Mouse (Mus musculus) cerebellum, postnatal 10 days (tissue): ENCODE measurements around the gene Zfp770.
A peak's percentile ranks its signal among the peaks of the same experiment; 100 is the strongest.
"Not testable (repeated sequence)": the region's sequence is repeated elsewhere in the genome, so short reads cannot be mapped to it uniquely, and the experiment has no call there.

Experiments used
- DNase-seq, 2 experiments: peaks; one replicate each; pipeline ENCODE4 v3.0.0; 2021; ENCODE audit warnings: mixed read lengths in 2 of 2

Zfp770 gene

DNA sequence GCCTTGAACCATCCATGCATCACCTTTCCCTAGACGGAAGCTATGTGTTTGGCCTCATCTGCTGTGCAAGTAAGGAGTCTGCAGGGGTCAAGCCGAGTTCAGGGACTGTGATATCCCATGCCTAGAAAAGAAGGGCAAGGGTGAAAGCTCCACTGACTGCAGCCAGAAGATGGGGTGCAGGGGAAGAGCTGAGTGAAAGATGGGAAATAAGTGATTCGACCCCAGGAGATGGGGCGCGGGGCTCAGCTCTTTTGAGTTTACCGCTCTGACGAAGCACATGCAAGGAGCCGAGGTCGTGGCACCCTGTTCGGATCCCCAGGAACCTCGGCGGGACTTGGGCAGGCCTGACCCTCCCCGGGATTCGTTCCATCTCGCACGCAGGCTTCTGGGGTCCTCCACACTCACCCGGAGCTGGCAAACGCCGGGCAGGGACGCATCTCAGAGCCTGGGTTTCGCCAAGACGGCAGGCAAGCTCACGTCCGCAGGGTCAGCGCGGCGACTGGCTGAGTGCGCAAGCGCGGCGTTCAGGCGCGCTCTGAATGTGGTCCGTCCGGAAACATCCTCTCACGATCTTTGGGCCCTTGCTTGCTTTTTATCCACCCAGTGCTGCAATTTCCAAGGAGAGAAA, at the start of gene Zfp770:
TSS of gene Zfp770 (minus strand) at position 538 of the 628 bp plus-strand sequence.
- DNase-seq = peak; percentile 87 to 88

DNA sequence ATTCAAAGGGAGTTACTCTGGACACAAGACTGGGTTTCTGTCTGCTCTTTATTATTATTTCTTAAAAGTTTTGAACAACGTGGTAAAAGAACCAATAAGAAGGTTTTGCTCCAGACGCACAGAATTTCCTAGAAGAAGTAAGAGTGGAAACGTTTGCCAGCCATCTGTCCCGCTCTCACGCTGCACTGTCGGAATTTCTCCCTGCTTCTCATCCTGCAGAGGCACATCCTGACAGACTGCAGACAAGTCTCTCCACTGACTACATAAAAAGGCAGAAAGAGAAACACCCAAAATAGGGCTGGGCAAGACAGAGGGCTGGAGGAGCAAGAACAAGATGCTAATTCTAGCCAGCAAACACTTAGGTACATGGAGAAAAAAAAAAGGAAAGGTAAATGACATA, 48.2 kb upstream of the Zfp770 start:
- no peak for DNase-seq

DNA sequence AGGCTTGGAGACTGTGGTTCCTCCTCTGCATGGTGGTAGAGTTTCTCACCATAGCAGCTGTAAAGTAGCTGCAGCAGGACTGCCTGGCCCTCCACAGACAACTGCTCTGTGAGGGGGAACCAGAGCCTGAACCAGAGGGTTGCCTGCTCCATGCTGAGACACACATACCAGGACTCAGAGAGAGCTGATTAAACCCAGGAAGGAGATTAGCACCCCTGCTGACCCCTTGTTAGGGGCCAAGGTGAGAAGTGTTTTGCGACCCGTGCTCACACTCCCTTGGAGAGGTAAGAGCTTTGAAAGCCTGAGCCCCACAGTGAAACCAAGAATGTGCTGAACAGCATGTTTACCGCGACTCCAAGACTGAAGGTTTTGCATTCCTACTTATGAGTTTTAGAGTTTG, 36.4 kb upstream of the Zfp770 start:
- DNase-seq = no peak

DNA sequence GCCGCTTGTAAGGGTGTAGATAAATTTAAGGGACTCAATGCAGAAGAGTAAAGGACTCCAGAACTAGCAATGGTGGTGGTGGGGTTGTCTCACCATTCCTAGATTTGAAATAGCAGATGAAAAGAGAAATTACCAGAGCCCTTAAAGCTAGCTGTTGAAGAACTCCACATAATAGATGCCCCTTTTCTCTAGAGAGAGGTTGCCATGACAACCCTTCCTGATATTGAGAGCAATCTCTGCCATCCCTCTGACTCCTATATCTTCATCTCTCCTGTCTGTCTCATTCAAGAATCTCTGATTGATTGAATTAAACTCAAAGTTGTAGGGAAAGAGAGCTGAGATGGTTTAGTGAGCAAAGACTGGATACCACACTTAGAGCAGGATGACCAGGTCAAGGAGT, 35.3 kb upstream of the Zfp770 start:
- no peak for DNase-seq

DNA sequence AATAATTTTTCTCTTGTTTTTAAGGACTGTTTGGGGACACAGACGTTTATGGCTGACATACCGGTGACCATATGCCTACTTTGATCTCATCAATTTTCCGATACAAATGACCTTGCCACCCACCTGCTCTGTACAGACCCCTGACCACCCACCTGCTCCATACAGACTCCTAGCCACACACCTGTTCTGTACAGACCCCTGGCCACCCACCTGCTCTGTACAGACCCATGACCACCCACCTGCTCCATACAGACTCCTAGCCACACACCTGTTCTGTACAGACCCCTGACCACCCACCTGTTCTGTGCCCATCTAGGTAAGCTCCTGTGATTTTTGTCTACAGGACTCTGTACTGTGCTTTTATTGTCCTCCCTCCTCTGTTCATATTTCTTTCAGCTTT, 34.3 kb upstream of the Zfp770 start:
- no peak for DNase-seq

DNA sequence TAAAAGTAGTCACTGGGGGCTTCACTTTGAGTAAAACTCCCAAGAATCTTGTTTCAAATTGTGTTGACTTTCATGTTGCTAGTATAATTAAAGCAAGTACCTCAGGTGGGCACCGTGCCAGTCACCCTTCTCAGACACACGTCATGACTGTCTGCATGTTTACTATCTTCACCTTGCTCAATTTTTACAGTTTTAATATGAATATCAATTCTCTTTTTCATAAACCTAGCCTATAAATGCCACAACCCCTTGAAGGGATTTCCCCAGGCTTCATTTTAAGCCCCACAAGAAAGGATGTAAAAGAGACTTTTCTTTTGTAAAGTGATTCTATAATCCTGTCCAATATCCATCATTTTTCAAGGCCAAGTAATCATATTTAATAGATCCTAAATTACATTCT, 30.0 kb upstream of the Zfp770 start:
- DNase-seq = peak; percentile 13 to 17

DNA sequence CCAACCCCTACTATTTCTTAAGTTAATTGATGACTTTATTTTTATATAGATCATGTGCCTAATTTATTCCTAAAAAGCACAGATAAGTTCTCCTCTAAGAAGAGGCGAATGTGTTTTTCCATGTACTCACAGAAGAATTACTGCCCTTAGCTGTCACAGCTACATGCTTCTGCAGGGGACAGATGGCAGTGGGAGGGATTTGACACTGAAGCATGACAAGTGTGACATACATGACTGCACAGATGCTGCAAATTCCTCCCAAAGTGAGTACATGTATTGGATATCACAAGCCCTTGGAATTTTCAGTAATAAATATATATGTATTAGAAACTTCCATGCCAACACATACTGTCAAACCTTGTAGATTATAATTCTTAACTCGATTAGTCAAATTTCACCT, 27.4 kb upstream of the Zfp770 start:
- DNase-seq = peak in 1 of 2 experiments; percentile 2

DNA sequence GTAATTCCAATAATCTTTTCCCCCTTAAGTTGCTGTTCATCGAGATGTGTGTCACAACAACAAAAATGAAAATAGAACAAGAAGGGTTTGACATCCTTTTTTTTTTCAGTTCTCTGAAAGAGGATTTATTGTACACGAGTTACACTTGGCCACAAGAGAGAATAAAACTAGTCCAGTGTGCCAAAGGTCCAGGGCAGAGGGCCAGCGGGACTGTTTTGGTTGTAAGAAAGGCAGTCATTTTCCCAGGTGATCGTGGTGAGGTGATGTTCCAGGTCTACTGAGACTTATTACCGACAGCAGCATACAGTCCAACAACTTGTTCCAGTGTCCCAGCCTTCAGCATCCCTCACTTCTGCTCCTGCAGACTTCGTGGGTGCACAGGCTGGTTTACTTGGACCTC, 3.8 kb upstream of the Zfp770 start:
- no peak for DNase-seq

DNA sequence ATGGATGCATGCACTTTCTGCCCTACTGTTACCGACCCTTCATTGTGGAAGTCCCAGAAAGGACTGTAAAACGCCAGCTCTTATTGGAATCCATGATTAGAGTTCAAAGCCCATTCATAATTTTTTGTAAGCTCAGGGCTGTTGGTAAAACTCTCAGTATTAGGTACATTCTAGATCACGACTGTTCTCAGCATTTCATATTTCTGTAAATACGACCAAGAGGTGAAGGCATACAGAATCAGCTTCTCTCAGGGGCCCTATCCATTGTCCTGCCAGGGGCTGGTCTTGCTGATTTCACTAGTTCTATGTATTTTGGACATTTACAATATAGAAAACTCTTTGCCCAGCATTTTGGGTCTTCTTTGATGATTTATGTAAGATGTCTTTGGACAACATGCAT, 305 bp upstream of the Zfp770 start:
- DNase-seq = no peak

DNA sequence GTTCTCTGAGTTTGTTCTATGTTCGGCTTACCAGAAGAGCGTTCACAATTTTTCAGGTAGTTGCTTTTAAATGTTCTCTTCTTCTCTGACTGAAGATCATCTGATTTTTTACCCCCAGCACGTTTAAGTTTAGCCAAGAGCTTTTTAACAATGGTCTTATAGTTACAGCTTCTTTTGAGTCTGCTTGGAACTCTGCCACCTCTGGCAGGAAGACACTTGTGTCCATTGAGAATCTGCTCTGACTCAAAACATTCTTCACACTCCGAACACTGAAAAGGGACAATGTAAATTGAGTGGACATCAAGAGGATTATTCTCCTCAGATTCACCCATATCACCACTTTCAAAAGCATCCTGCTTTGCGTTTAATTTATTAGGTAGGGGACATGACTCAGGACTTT, 4.8 kb downstream of the Zfp770 start:
- DNase-seq = peak in 1 of 2 experiments; percentile 23

DNA sequence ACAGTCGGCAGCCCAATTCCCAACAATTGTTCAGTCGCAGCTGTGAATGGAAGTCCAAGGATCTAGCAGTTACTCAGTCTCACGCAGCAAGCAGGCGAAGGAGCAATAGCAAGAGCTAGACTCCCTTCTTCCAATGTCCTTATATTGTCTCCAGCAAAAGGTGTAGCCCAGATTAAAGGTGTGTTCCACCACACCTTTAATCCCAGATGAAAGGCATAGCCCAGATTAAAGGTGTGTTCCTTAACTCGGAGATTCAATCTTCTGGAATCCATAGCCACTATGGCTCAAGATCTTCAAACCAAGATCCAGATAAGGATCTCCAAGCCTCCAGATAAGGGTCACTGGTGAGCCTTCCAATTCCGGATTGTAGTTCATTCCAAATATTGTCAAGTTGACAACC, 14.3 kb downstream of the Zfp770 start, which contains the start of gene Aqr:
TSS of gene Aqr (minus strand) at position 101 of the 400 bp plus-strand sequence.
- DNase-seq = not testable (repeated sequence)

DNA sequence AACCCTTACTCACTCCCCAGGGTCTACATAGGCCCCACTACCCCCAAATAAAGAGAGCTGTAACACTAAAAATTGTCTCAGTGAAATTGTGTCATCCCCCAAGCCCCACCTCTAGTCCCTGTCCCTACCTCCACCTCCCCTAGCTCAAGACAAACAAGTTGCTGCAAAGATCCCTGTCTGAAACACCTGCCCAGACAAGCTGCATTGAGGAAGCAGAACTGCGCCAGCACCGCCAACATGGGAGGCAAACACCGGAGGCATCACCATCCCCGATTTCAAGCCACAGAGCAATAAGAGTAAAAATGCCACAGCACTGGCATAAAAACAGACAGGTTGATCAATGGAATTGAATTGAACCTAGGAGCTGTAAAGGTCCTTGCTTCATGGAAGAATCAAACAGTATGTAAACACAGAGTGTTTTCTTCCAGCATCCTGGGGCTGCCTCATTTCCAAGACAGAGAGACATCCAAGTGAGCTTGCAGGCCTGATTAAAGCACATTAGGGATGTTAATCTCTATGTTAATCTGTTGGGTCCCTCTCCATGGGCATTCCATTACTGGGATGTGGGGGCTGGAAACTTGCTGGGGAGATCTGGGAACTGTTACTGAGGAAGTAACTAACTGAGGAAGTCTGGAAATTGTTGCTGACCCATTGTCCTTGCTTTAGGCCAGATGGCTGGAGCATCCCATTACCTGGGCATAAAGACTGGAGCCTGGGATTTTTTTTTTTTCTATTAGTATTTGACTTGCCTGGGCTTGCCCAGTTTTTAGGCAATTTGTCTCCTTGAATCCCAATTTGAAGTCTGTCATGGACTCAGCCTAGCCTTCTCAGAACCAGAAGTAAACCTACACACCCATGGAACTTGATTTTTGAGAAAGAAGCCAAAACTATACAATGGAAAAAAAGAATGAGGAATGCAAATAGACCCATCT, 23.2 kb downstream of the Zfp770 start:
- no peak for DNase-seq

DNA sequence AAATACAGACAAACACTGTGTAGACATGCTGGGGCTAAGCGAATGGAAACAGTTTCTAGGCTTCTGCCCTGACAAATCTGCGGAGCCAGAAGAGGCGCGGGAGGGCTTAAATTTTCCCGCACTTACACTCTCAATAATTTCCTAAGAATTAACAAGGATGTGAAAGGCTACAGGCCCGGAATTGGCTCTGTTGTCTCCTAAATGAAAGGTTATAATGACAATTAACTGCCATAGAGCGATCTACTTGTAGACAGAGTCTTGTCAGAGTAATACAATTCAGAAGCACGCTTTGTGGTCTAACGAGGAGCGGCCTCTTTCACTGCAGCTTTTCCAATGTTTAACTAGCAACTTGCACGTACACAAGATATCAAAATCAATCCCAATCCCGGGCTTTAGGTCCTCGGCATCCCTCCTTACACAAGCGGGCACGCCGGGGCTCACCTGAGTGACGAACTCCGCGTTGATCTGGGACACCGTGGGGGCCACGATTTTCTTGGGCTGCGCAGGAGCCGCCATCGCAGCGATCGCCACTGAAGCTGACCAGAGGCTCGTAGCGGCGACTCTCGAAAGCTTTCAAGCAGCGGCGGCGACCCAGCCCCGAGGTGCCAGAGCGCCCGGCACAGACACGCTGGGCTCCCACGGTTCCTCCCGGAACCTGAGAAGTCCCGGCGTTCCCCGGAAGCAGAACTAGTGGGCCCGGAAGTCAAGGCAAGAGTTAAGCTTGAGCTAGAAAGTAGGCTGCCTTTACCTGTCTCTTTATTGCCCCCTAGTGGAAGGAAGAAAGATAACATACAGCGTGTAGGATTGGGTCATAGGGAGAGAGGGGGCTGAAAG, 26.4 kb downstream of the Zfp770 start:
- peak; percentile 85 to 86 for DNase-seq

DNA sequence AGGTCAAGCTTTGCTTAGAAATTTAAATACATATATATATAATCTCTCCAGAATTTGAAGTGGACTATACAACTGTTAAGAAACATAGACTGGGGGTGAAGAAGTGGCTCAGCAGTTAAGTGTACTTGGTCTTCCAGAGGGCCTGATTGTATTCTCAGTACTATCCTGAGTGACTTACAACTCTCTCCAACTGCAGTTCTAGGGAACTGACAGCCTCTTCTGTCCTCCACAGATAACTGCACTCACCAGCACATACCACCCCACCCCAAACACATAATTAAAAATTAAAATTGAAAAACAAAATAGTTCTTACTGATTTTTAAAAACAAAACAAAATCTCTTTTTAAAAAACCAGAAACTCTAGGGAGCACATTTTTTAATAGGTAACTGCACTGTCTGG, 28.0 kb downstream of the Zfp770 start:
- DNase-seq = no peak

DNA sequence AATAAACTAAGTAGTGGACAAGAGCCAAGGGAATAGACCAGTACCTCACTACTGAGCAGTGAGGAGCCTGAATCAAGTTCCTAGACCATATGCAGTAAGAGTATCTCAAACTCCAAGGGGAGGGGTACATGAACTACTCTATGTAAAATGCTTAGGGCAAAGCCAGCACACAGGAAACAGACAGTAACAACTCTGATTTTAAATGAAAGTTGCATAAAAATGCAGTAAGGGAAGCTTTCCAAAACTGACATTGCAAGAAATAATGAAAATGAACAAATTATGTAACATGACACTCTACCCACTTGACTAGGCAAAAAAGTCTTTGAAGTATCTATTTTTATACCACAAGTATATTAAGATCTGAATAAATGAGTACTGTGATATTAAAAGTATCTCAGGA, 33.4 kb downstream of the Zfp770 start:
- DNase-seq = no peak

DNA sequence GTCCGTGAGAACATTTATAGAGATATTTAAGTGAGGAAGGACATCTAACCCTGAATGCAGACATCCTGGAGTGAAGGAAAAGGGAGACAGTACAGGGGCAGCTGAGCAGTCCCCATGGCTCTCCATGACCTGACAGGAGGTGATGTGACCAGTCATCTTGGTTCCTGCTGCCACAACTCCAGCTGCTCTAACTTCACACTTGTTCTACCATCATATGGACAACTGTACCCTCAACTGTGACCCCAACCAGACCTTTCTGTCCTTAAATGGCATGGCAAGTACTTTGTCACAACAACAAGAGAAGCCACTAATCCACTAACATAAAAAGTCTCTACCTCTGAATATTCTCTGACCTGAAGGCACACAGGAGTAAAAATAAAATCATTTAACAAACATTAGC, 39.3 kb downstream of the Zfp770 start:
- DNase-seq = no peak

DNA sequence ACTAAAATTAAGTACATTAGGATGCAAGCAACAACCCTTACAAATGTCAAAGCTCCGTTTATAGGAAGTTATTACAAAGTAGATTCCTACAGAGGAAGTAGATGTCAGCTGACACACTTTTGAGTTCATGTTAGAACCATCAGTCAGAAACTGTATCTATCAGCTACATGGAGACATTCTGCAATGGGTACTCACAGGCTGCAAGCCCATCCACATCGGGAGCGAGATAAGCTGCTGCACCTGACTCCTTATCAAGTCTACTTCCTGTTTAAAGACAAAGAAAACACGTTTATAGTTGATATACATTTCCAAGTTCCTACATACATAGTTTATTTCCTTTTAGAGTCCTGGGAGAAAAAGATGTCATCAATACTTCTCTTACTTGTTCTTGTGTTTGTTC, 43.9 kb downstream of the Zfp770 start:
- DNase-seq = no peak

DNA sequence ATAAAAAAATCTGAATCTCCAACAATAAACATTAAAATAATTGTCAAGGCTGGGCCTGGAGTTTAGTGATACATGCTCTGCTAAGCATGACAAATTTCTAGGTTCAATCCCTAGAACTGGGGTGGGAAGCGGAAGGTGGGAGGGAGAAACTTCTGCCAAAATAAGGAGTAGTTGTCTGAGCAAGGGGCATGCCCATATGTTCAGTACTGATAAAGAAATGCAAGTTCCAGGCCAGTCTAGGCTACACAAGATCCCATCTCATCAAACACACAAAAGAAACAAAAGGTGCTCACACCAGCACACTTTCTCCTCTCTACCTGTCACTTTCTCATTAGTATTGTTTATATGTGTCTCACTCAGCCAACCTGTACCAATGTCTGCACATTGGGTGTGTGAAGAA, 44.6 kb downstream of the Zfp770 start:
- no peak for DNase-seq

DNA sequence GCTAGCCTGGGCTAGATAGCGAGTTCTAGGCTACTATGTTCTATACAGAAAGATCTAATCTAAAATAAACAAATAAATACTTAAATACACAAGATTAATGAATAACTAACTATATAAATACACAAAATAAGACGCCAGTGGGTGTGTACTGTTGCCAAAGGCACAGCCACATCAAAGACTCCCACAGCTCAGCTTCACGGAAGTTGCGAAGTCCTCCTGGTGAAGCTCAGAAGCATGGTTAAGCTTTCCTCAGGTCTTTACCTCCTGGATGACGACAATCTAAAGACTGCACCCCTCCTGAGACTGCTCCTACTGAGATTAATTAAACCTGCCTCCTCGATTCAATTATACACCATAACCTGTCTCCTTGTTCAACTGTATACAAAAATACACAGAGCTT, 48.0 kb downstream of the Zfp770 start:
- no peak for DNase-seq

DNA sequence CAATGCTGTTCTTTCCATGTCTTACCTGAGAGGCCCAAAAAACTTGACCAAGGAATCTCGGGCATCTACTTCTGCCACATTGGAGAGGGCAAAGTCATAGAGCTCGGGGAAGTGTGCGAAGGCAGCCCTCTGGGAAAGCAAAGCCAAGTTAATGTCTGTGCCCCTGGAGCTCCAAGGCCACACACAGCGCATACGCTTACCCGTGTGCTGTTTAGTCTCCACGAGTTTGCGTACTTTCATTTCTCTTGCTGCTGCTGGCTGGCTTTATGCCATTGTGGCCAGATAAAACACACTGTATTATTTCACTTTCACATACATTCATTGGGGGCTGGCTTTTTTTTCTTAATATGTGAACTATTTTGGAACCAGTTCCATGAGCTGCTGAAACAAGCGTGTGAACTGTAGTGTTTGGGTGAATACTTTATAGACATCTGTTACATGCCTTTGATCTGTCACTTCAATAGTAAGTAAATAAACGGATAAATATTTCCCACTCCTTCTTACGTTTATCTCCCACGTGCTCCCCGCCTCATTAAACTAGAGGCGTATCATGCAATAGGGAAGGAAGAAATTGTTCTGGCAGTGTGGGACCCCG, 54.3 kb downstream of the Zfp770 start:
- no peak for DNase-seq

DNA sequence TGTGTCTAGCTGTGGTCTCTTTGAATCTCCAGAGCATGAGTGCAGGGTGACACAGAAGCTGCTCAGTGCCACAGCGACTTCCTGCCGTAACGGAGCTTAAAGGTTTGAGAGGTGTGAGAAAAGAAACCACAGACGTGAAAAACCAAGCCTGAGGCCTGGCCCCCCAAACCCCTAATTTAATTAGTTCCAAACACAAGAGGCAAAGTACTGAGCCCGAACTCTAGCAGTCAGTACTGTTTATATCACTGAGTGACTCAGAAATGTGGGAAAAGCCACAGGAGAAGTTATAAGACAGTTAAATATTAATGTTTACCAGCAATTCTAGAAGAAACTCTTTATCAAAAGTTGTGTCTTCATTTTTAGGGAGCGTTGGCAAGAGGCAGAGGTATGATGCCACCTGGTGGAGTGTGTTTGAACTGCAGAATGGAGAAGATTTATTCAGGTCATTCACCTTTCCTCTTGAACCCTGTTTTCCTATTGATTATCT, 55.9 kb downstream of the Zfp770 start:
- DNase-seq = peak; percentile 72 to 76

DNA sequence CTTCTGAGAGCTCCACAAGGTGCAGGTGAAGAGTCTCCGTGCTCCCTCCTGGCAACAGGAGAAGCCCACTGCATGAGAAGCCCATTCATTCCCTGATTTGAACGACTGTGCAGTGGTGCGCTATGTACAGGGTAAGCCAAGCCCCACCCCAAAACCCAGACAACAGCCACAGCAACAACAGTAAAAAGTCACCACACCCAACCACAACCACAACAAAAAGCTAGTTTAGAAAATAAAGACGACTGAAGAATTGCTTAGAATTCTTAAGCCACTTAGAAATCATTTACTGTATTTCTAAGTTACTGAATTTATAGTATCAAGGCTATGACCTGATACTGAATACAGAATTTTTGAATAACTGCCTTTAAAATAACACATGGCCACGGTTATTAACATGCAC, 56.4 kb downstream of the Zfp770 start:
- no peak for DNase-seq

DNA sequence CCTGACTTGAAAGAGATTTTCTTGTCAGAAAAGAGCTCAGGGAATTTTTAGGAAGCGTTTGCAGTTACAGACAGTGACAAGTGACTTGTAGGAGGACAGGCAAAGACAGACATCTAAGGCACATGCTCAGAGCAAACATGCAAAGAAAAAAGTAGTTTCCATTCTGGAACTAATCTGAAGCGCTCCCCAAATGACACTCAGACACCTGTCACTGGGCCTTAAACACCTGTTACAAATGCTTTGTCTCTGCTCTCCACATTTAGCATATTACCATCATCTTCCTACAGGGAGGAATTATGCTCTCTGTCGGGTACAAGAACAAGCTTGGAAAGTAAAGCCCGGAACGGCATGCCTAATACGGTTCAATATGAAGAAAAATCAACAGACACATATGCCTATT, 57.4 kb downstream of the Zfp770 start:
- DNase-seq = no peak
